Mouse (Mus musculus): ENCODE results near the gene Galnt9. TPM values are rescaled to one million over a fixed set of nuclear protein-coding genes. Genes with fewer than 3 reads are reported as not detected.

The Galnt9 gene
- polyA plus RNA-seq, 1 experiment from 2014 or later: 0.50 TPM

DNA sequence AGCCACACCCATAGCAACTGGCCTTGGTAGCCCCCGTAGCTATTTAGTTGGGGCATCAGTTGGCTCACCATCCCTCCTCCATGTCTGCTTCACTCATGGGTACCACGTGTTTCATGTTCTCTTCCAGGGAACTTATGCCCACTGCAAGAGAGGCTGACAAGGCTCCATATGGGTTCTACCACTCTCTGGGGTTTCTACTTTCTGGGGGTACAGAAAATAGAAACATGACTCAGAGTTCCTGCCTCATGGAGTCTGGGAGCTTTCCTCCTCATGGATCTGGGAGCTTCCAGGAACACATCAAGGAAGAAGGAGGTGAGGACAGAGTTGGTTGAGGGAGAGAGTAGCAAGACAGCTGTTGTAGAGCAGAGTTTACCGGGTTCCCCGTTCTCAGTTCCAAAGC is 23.2 kb upstream of the Galnt9 start:
- H3K36me3 ChIP-seq (replicated peaks; ENCODE audit: control insufficient read depth, insufficient read depth, low read depth, low read length): no peaks in the 10 kb centered on the region
- H3K9ac ChIP-seq (replicated peaks; ENCODE audit: low read length): no peak overlapping the region
- H3K9me3 ChIP-seq (replicated peaks; ENCODE audit: control insufficient read depth, low read length): no peaks in the 10 kb centered on the region
- no peaks in the 10 kb centered on the region for H3K27me3 ChIP-seq (ENCODE audit: control insufficient read depth, insufficient read depth, low read length)
- WGBS: 86% methylated on average over 4 of the region's 4 CpGs
- H3K4me1 ChIP-seq (ENCODE audit: control insufficient read depth, insufficient read depth, low read length): no peaks in the 10 kb centered on the region
- H3K4me3 ChIP-seq (ENCODE audit: low read depth, low read length): no peak overlapping the region
- DNase-seq (ENCODE audit: low spot score) (no peak), ATAC-seq (replicated peaks; ENCODE audit: insufficient number of reproducible peaks, low FRiP score, low TSS enrichment, low read depth) (no peak)
- H3K4me2 ChIP-seq (ENCODE audit: low read depth, low read length): no peak overlapping the region
- no peak overlapping the region for H3K27ac ChIP-seq (replicated peaks; ENCODE audit: low read depth, low read length)

DNA sequence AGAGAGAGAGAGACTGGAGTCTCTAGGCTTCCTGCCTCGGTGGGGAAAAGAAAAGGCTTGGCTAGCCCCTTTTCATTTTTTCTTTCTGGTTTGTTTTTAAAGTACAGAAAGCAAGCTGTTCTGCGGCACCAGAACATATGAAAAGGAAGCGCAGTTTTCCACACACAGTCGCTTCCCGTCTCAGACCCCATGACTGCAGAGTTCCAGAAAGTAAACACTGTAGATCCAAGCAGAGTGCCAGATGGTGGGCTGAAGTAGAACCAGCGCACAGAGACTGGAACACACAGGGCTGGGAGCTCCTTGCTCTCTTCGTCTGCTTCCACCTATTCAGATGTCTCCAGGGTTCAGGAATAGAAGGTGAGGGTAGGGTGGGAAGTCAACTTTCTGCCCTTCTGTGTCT is 22.3 kb upstream of the Galnt9 start:
- Histone ChIP-seq H3K9ac (replicated peaks; ENCODE audit: low read length) (no peak overlapping the region), H3K27ac (replicated peaks; ENCODE audit: low read depth, low read length) (no peak overlapping the region), H3K4me1 (ENCODE audit: control insufficient read depth, insufficient read depth, low read length) (no peaks in the 10 kb centered on the region), H3K4me3 (ENCODE audit: low read depth, low read length) (no peak overlapping the region), H3K36me3 (replicated peaks; ENCODE audit: control insufficient read depth, insufficient read depth, low read depth, low read length) (no peaks in the 10 kb centered on the region), H3K27me3 (ENCODE audit: control insufficient read depth, insufficient read depth, low read length) (no peaks in the 10 kb centered on the region), H3K4me2 (ENCODE audit: low read depth, low read length) (no peak overlapping the region), H3K9me3 (replicated peaks; ENCODE audit: control insufficient read depth, low read length) (no peaks in the 10 kb centered on the region)
- DNase-seq (ENCODE audit: low spot score) (no peak), ATAC-seq (replicated peaks; ENCODE audit: insufficient number of reproducible peaks, low FRiP score, low TSS enrichment, low read depth) (no peak)
- WGBS: 60% methylated on average over 7 of the region's 7 CpGs

DNA sequence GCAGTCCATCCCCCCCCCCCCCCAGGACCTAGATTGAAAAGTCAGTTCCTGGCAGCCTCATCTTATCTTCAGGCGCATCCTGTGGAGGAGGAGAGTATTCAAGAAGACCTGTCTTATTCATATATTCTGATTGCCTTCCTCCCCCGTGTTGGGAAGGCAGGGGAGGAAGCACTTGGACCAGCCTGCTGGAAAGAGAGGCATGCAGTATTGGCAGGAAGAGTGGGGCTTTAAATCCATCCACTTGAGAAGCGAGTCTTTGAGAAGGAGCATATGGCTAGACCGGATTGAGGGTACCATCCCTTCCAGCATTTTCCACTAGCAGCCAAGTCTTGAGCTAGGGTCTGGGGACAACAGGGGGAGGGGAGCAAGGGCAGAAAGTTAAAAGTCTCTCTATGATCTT is 20.9 kb upstream of the Galnt9 start:
- Histone ChIP-seq H3K4me2 (ENCODE audit: low read depth, low read length) (no peak overlapping the region), H3K4me3 (ENCODE audit: low read depth, low read length) (no peak overlapping the region), H3K27ac (replicated peaks; ENCODE audit: low read depth, low read length) (no peak overlapping the region), H3K9ac (replicated peaks; ENCODE audit: low read length) (no peak overlapping the region), H3K4me1 (ENCODE audit: control insufficient read depth, insufficient read depth, low read length) (no peaks in the 10 kb centered on the region), H3K36me3 (replicated peaks; ENCODE audit: control insufficient read depth, insufficient read depth, low read depth, low read length) (no peaks in the 10 kb centered on the region), H3K27me3 (ENCODE audit: control insufficient read depth, insufficient read depth, low read length) (no peaks in the 10 kb centered on the region), H3K9me3 (replicated peaks; ENCODE audit: control insufficient read depth, low read length) (no peaks in the 10 kb centered on the region)
- no peak for DNase-seq (ENCODE audit: low spot score)
- 85% methylated on average over 4 of the region's 4 CpGs for WGBS
- ATAC-seq (replicated peaks; ENCODE audit: insufficient number of reproducible peaks, low FRiP score, low TSS enrichment, low read depth): no peak

DNA sequence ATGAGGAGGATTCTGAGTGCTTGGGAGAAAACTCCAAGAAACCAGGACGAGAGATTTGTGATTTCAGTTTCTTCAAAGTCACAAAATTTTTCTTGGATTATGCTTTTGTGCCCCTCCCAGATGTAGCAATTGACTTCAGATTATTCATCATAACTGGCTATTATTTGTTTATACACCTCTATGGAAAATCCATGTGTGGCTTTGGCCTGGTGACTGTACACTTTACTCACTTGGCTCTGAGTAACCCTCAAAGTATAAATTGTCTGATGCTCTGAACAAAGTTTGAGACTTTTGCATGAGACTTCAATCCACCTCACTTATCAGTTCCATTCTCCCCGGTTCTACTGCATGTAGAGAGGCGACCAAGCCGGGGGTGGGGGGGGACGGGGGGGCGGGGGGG is 18.5 kb upstream of the Galnt9 start:
- H3K9ac ChIP-seq (replicated peaks; ENCODE audit: low read length): no peak overlapping the region
- H3K4me3 ChIP-seq (ENCODE audit: low read depth, low read length): no peak overlapping the region
- no peaks in the 10 kb centered on the region for H3K27me3 ChIP-seq (ENCODE audit: control insufficient read depth, insufficient read depth, low read length)
- H3K4me1 ChIP-seq (ENCODE audit: control insufficient read depth, insufficient read depth, low read length): no peaks in the 10 kb centered on the region
- no peak for DNase-seq (ENCODE audit: low spot score)
- no peaks in the 10 kb centered on the region for H3K9me3 ChIP-seq (replicated peaks; ENCODE audit: control insufficient read depth, low read length)
- WGBS: 82% methylated on average over 6 of the region's 6 CpGs
- H3K36me3 ChIP-seq (replicated peaks; ENCODE audit: control insufficient read depth, insufficient read depth, low read depth, low read length): no peaks in the 10 kb centered on the region
- ATAC-seq (replicated peaks; ENCODE audit: insufficient number of reproducible peaks, low FRiP score, low TSS enrichment, low read depth): no peak
- H3K27ac ChIP-seq (replicated peaks; ENCODE audit: low read depth, low read length): no peak overlapping the region
- H3K4me2 ChIP-seq (ENCODE audit: low read depth, low read length): no peak overlapping the region

DNA sequence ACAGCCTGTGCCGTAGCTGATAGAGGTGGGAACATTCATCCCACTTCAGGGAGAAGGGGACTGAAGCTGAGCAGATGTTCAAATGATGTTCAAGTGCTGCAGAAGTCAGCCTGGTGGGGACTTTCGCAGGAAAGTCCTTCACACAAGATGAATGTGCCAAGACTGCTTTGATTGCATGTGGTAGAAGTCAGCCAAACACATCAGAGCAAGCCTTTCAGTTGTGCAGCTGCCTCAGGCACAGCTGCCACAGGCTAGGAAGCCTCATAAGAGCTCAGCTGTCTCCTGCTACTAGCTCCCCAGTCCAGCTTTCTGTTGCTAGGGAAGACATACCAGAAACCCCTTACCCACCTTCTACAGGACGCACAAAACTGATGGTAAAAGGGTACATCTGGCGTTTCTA is 17.6 kb upstream of the Galnt9 start:
- ATAC-seq (replicated peaks; ENCODE audit: insufficient number of reproducible peaks, low FRiP score, low TSS enrichment, low read depth): no peak

DNA sequence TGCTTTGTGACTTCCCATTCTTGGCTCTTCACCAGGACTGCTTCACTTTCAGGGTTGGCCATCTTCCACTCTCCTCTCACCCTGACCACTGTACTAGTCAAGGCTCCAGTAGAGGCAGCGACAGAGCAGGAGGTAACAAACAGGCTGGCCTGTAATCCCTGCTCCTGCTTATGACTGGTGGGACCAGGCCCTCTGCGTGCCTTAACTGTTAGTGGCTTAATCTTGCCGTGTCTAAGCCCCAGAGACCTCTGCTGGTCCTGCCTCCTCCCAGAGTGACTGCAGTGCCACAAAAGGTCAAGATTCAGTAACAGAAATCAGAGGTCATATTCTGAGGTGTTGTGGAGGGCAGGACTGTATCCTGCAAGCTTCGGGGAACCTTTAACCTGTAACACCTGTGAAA is 13.1 kb upstream of the Galnt9 start:
- no peak overlapping the region for H3K27ac ChIP-seq (replicated peaks; ENCODE audit: low read depth, low read length)
- no peaks in the 10 kb centered on the region for H3K36me3 ChIP-seq (replicated peaks; ENCODE audit: control insufficient read depth, insufficient read depth, low read depth, low read length)
- ATAC-seq (replicated peaks; ENCODE audit: insufficient number of reproducible peaks, low FRiP score, low TSS enrichment, low read depth): no peak
- WGBS: 61% methylated on average over 4 of the region's 4 CpGs
- H3K9ac ChIP-seq (replicated peaks; ENCODE audit: low read length): no peak overlapping the region
- no peak for DNase-seq (ENCODE audit: low spot score)
- no peaks in the 10 kb centered on the region for H3K4me1 ChIP-seq (ENCODE audit: control insufficient read depth, insufficient read depth, low read length)
- H3K9me3 ChIP-seq (replicated peaks; ENCODE audit: control insufficient read depth, low read length): no peaks in the 10 kb centered on the region
- H3K27me3 ChIP-seq (ENCODE audit: control insufficient read depth, insufficient read depth, low read length): no peaks in the 10 kb centered on the region
- H3K4me3 ChIP-seq (ENCODE audit: low read depth, low read length): no peak overlapping the region
- no peak overlapping the region for H3K4me2 ChIP-seq (ENCODE audit: low read depth, low read length)

More for the DNA sequence above, 17.6 kb upstream of the Galnt9 start:
- 80% methylated on average over 4 of the region's 4 CpGs for WGBS
- H3K27me3 ChIP-seq (ENCODE audit: control insufficient read depth, insufficient read depth, low read length): no peaks in the 10 kb centered on the region
- H3K27ac ChIP-seq (replicated peaks; ENCODE audit: low read depth, low read length): no peak overlapping the region
- H3K4me3 ChIP-seq (ENCODE audit: low read depth, low read length): no peak overlapping the region
- no peaks in the 10 kb centered on the region for H3K9me3 ChIP-seq (replicated peaks; ENCODE audit: control insufficient read depth, low read length)
- no peaks in the 10 kb centered on the region for H3K36me3 ChIP-seq (replicated peaks; ENCODE audit: control insufficient read depth, insufficient read depth, low read depth, low read length)
- H3K9ac ChIP-seq (replicated peaks; ENCODE audit: low read length): no peak overlapping the region
- H3K4me1 ChIP-seq (ENCODE audit: control insufficient read depth, insufficient read depth, low read length): no peaks in the 10 kb centered on the region
- no peak overlapping the region for H3K4me2 ChIP-seq (ENCODE audit: low read depth, low read length)
- DNase-seq (ENCODE audit: low spot score): no peak

DNA sequence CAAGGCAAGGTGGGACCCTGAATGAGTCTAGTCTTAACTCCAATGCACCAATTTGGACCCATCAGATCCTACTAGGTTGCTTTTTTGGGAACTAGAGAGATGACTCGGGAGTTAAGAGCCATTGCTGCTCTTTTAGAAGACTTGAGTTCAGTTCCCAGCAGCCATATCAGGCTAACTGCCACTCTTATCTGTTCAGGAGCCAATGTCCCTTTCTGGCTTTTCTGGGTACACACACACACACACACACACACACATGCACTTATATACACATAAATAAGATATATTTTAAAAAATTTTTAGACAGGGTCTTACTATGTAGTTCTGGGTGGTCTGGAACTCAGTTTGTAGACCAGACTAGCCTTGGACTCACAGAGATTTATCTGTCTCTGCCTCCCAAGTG is 9.8 kb upstream of the Galnt9 start:
- Histone ChIP-seq H3K4me3 (ENCODE audit: low read depth, low read length) (no peak overlapping the region), H3K36me3 (replicated peaks; ENCODE audit: control insufficient read depth, insufficient read depth, low read depth, low read length) (no peaks in the 10 kb centered on the region), H3K9ac (replicated peaks; ENCODE audit: low read length) (no peak overlapping the region), H3K9me3 (replicated peaks; ENCODE audit: control insufficient read depth, low read length) (no peaks in the 10 kb centered on the region), H3K27me3 (ENCODE audit: control insufficient read depth, insufficient read depth, low read length) (no peaks in the 10 kb centered on the region), H3K4me1 (ENCODE audit: control insufficient read depth, insufficient read depth, low read length) (no peaks in the 10 kb centered on the region), H3K4me2 (ENCODE audit: low read depth, low read length) (no peak overlapping the region), H3K27ac (replicated peaks; ENCODE audit: low read depth, low read length) (no peak overlapping the region)
- DNase-seq (ENCODE audit: low spot score): no peak
- 74% methylated on average over 1 of the region's 1 CpGs for WGBS
- ATAC-seq (replicated peaks; ENCODE audit: insufficient number of reproducible peaks, low FRiP score, low TSS enrichment, low read depth): no peak

DNA sequence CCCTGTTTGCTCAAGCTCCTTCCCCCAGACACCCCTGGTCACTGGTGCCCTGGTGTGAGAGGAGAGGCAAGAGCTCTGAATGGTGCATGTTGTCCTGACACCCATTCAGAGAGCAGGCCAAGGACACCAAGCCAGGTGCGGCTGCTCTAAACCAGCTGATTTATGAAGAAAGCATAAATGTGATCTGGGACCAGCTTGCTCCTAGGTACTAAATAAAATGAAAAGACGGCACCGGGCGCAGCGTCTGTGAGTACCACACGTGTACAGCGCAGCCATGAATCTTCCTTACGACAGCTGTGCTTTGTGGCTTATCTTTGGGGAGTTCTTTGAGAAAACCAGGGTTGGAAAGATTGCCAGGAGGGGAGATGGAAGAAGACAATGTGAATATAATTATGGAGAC is 8.2 kb upstream of the Galnt9 start:
- no peak for DNase-seq (ENCODE audit: low spot score)
- ATAC-seq (replicated peaks; ENCODE audit: insufficient number of reproducible peaks, low FRiP score, low TSS enrichment, low read depth): no peak
- Histone ChIP-seq H3K9ac (replicated peaks; ENCODE audit: low read length) (no peak overlapping the region), H3K27ac (replicated peaks; ENCODE audit: low read depth, low read length) (no peak overlapping the region), H3K27me3 (ENCODE audit: control insufficient read depth, insufficient read depth, low read length) (no peaks in the 10 kb centered on the region), H3K36me3 (replicated peaks; ENCODE audit: control insufficient read depth, insufficient read depth, low read depth, low read length) (no peaks in the 10 kb centered on the region), H3K4me3 (ENCODE audit: low read depth, low read length) (no peak overlapping the region), H3K4me2 (ENCODE audit: low read depth, low read length) (no peak overlapping the region), H3K4me1 (ENCODE audit: control insufficient read depth, insufficient read depth, low read length) (no peaks in the 10 kb centered on the region), H3K9me3 (replicated peaks; ENCODE audit: control insufficient read depth, low read length) (no peaks in the 10 kb centered on the region)
- WGBS: 87% methylated on average over 8 of the region's 8 CpGs

DNA sequence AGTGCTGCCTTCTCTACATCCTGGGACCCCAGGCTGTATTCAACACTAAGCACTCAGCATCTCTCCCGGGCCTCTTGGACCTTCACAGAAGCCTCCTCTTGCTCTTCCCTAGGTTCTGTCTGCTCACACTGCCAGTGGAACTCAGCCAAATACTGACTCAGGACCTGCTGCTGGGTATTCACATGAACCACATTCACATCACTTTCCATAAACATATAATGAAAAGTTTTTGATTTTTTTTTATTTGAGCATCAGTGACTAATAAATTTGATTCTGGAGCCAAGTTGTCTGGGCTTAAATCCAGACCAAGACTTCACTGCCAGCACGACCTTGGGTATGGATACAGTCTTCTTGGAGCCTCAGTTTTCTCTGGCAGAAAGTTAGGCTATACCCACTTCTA is 3.2 kb upstream of the Galnt9 start:
- DNase-seq (ENCODE audit: low spot score) (no peak), ATAC-seq (replicated peaks; ENCODE audit: insufficient number of reproducible peaks, low FRiP score, low TSS enrichment, low read depth) (no peak)
- WGBS: 67% methylated on average over 2 of the region's 2 CpGs
- Histone ChIP-seq H3K4me1 (ENCODE audit: control insufficient read depth, insufficient read depth, low read length) (no peaks in the 10 kb centered on the region), H3K27me3 (ENCODE audit: control insufficient read depth, insufficient read depth, low read length) (peaks cover 33% of the 10 kb centered on the region), H3K9ac (replicated peaks; ENCODE audit: low read length) (no peak overlapping the region), H3K27ac (replicated peaks; ENCODE audit: low read depth, low read length) (no peak overlapping the region), H3K4me2 (ENCODE audit: low read depth, low read length) (no peak overlapping the region), H3K4me3 (ENCODE audit: low read depth, low read length) (no peak overlapping the region), H3K36me3 (replicated peaks; ENCODE audit: control insufficient read depth, insufficient read depth, low read depth, low read length) (no peaks in the 10 kb centered on the region), H3K9me3 (replicated peaks; ENCODE audit: control insufficient read depth, low read length) (no peaks in the 10 kb centered on the region)

Data from embryonic facial prominence, embryonic 11.5 days (tissue).